Mouse (Mus musculus): ENCODE results near the gene Sbk1.
"Not testable (repeated sequence)": the region's sequence is repeated elsewhere in the genome, so short reads cannot be mapped to it uniquely, and the experiment has no call there.

The Sbk1 gene

GRCm38 (mm10) chr7:126287493-126288103 lies 15.2 kb downstream of the Sbk1 start:
- peak; percentile 22 for ATAC-seq (ENCODE audit: low TSS enrichment)

DNA sequence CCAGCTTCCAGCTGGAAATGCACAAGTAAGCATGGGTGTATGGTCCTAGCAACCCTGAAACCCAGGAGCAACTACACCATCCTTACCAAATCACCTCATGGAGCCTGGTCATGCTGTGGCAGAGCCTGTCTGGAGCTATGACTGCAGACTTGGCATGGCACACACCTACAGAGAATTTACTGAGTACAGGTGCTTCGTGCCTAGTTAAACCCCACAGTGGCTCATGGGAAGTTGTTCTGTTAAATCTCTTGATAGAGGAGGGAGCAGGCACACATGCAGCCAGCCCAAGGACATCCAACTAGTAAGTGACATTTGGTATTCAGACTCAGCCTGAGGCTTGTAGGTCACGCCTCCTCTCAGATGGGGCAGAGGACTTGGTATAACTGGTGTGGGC lies 15.7 kb downstream of the Sbk1 start:
- ATAC-seq (ENCODE audit: low TSS enrichment), result no peak

- ATAC-seq (ENCODE audit: low TSS enrichment), result no peak
Measured at GRCm38 (mm10) chr7:126288571-126289091, 16.2 kb downstream of the Sbk1 start.

GRCm38 (mm10) chr7:126289371-126289770 lies 17.0 kb downstream of the Sbk1 start:
- ATAC-seq (ENCODE audit: low TSS enrichment), result no peak

DNA sequence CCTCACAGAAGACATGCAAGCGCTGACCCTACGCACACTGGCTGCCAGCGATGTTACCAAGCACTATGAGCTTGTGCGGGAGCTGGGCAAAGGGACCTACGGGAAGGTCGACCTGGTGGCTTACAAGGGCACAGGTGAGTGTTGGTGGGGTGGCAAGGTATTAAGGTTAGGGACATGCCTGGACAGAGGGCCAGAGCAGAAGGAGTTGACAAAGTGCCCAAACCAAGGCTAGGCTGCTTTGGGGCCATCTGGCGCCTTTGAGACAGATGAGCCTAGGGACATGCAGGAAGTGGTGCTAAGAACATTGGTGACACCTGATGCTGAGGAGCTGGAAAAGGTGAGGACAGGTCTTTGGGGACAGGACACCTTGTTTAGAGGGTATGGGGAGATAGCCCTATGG lies 17.5 kb downstream of the Sbk1 start:
- no peak for ATAC-seq (ENCODE audit: low TSS enrichment)

GRCm38 (mm10) chr7:126291681-126292545 lies 19.5 kb downstream of the Sbk1 start:
- ATAC-seq (ENCODE audit: low TSS enrichment), result no peak

GRCm38 (mm10) chr7:126293091-126293490 lies 20.7 kb downstream of the Sbk1 start:
- ATAC-seq (ENCODE audit: low TSS enrichment), result no peak

DNA sequence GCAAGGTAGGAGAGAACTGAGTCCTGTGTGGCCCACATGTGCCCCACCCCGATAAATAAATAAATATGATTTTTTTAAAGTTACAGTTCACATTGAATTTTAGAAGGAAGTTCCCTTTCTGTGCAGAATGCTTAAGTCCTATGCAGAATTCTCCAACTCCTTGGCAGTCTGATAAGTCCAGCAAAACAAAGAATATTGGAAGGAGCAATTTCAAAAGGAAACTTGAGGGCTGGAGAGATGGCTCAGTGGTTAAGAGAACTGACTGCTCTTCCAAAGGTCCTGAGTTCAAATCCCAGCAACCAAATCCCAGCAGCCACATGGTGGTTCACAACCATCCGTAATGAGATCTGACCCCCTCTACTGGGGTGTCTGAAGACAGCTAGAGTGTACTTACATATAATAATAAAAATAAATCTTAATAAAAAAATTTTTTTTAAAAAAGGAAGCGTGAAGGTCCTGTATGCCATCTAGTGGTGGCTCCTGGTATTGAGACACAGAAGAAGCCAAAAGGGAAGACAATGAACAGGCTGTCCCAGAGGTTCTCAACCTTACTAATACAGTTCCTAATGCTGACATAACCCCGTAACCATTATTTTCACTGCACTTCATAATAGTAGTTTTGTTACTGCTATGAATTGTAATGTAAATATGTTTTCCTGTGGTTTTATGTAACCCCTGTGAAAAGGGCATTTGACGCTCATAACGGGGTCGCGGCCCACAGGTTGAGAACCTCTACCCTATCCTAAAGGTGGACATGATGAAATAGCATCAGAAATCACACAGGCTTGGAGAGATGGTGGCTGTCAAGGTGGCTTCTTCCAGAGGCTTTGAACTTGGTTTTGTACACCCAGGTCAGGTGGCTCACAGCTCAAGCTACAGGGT lies 25.4 kb downstream of the Sbk1 start:
- no peak for ATAC-seq (ENCODE audit: low TSS enrichment)

GRCm38 (mm10) chr7:126298856-126299255 lies 26.4 kb downstream of the Sbk1 start:
- no peak for ATAC-seq (ENCODE audit: low TSS enrichment)

DNA sequence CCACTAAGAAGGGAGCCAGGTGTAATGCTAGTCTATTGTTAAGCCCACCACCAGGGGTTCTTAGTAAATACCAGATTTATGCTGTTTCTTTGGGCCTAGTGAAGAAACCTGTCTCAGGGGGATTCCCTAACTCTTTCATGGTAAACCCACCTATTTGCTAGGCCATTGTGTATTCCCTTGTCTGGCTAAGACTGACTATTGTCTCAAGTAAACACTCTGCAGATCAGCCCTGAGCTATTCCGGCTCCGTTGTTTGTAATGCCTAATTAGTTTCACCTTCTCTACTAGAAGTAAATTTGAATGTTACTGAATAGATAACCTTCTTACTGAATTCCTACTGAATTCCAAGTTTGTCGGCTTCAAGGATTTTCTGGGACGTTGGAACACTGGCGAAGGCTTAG lies 29.4 kb downstream of the Sbk1 start:
- not testable (repeated sequence) for ATAC-seq (ENCODE audit: low TSS enrichment)

GRCm38 (mm10) chr7:126311822-126312221 lies 39.4 kb downstream of the Sbk1 start:
- no peak for ATAC-seq (ENCODE audit: low TSS enrichment)

DNA sequence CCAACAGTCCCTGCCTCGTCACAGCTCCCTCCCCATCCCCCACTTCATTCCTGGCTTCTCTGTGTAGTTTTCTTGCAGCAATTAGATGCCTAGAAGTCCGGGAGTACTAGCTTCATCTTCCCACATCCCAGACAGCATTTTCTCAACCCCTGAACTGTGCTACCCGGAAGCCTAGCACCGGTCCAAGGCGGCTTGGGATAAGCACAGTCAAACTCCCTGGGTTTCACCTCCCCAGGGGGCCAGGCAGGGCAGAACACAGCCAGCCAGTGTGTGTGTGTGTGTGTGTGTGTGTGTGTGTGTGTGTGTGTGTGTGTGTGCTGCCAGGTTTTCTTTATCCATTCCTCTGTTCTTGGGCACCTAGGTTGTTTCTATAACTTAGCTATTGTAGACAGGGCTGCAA lies 40.9 kb downstream of the Sbk1 start:
- no peak for ATAC-seq (ENCODE audit: low TSS enrichment)

GRCm38 (mm10) chr7:126314273-126314672 lies 41.9 kb downstream of the Sbk1 start:
- ATAC-seq (ENCODE audit: low TSS enrichment), result no peak; the same call in 1 of the 2 replicates

GRCm38 (mm10) chr7:126323729-126324128 lies 51.3 kb downstream of the Sbk1 start:
- ATAC-seq (ENCODE audit: low TSS enrichment), result peak; percentile 70; the same call in 1 of the 2 replicates

DNA sequence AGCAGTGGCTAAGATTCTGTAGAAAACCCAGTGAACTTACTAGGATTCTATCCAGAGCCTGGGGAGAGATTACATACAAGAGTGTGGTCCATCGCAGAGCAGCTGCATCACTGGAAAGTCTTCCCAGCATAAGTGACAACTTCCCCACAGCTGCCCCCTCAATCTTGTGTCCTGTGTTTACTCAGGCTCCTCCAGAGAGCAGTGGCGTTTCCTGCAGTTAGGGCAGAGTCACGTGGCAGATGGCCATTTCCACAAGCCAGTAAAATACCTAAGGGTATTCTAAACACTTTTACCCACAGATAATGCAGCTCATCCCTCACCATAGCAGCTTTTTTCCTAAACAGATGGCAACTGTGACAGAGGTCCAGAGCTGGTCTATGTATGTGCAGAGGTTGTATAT lies 52.4 kb downstream of the Sbk1 start:
- ATAC-seq (ENCODE audit: low TSS enrichment), result no peak

- ATAC-seq (ENCODE audit: low TSS enrichment), result not testable (repeated sequence)
Measured at GRCm38 (mm10) chr7:126325576-126326273, 53.3 kb downstream of the Sbk1 start.

- not testable (repeated sequence) for ATAC-seq (ENCODE audit: low TSS enrichment)
Measured at GRCm38 (mm10) chr7:126328848-126329247, 56.4 kb downstream of the Sbk1 start.

DNA sequence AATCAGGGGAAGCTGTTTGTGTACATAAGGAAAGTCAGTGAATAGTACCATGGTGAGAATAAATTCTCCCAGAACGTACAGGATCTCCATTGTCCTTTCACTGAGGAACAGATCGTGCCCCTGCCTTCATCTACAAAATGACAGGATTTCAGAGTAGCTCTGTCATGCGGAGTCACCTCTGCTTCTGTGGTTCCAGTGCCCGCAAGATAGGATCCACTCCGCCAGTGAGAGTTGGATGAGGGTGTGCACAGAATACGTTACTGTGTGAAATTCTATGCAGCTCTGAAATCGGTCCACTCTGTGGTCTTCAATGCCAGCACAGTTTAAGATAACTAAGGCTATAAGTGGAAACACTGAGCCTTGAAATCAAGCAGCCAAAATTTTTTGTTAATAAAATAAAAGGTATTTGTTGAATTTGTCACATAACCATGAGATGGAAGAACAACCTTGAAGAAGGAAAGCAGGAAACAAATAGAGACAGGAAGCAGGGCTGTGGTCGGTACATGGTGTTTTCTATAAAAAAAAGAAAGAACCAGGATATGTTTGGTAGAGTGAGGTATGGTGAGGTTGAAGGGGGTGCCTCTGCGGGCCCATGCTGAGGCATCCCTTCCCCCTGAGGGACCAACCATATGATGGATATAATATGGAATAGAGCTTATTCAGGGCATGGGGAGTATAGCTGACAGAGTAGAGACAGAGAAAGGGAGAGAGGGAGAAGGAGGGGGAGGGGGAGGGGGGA lies 57.7 kb downstream of the Sbk1 start:
- no peak for ATAC-seq (ENCODE audit: low TSS enrichment)

DNA sequence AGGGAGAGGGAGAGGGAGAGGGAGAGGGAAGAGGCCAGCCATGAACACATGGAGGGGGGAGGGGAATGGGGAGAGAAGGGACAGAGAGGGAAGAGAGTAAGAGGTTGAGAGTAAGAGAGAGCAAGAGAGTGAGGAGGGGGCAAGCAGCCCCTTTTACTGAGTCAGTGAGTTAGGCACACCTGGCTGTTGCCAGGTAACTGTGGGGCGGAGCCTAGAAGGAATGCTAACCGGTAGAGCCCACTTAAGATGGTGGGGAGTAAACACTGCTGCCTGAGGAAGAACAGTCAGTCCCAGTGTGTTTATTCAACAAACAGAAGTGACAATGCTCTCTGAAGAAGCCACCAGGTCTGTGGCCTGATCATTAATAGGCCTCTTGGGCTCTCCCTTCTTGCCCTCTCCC lies 58.3 kb downstream of the Sbk1 start:
- ATAC-seq (ENCODE audit: low TSS enrichment), result no peak

- no peak for ATAC-seq (ENCODE audit: low TSS enrichment)
Measured at GRCm38 (mm10) chr7:126332691-126333090, 60.3 kb downstream of the Sbk1 start.

DNA sequence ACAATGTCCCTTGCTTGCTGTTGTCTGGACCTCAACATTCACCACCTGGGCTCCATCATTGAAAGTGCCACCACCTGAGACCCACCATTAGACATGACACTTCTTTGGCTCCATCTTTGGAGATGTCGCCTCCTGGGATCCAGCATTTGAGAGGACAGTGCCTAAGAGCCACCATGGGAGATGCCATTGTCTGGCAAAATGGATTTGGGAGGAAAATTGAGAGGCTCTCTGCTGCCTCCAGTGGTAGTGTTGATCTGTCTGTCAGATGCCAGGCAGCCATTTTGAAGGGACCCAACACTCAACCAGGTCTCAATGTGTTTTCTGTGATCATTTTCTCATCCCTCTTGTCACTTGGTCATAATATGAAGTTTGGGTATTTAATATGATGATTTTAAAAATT lies 63.1 kb downstream of the Sbk1 start:
- no peak for ATAC-seq (ENCODE audit: low TSS enrichment)
